Mouse (Mus musculus): ENCODE results near the gene Eif4g3.
A peak's percentile ranks its signal among the peaks of the same experiment; 100 is the strongest.
"Not testable (repeated sequence)": the region's sequence is repeated elsewhere in the genome, so short reads cannot be mapped to it uniquely, and the experiment has no call there.

The Eif4g3 gene

GRCm38 (mm10) chr4:138029168-138029567 lies 36.3 kb downstream of the Eif4g3 start:
- DNase-seq: no peak

- DNase-seq: peak; percentile 67 to 73
Measured at GRCm38 (mm10) chr4:138031828-138032227, 39.0 kb downstream of the Eif4g3 start.

GRCm38 (mm10) chr4:138033871-138034270 lies 41.0 kb downstream of the Eif4g3 start:
- no peak for DNase-seq

GRCm38 (mm10) chr4:138035435-138036120 lies 42.8 kb downstream of the Eif4g3 start:
- DNase-seq: no peak

GRCm38 (mm10) chr4:138037110-138037509 lies 44.3 kb downstream of the Eif4g3 start:
- DNase-seq: no peak

GRCm38 (mm10) chr4:138037896-138038295 lies 45.1 kb downstream of the Eif4g3 start:
- no peak for DNase-seq

- DNase-seq: peak in 1 of 2 experiments; percentile 27
Measured at GRCm38 (mm10) chr4:138038365-138039274, 45.8 kb downstream of the Eif4g3 start.

- no peak for DNase-seq
Measured at GRCm38 (mm10) chr4:138039275-138039651, 46.4 kb downstream of the Eif4g3 start.

- no peak for DNase-seq
Measured at GRCm38 (mm10) chr4:138040589-138040988, 47.8 kb downstream of the Eif4g3 start.

- no peak for DNase-seq
Measured at GRCm38 (mm10) chr4:138041566-138042256, 48.9 kb downstream of the Eif4g3 start.

GRCm38 (mm10) chr4:138042257-138042589 lies 49.4 kb downstream of the Eif4g3 start:
- no peak for DNase-seq

- no peak for DNase-seq
Measured at GRCm38 (mm10) chr4:138042625-138043024, 49.8 kb downstream of the Eif4g3 start.

- no peak for DNase-seq
Measured at GRCm38 (mm10) chr4:138044841-138045500, 52.1 kb downstream of the Eif4g3 start.

GRCm38 (mm10) chr4:138045809-138046208 lies 53.0 kb downstream of the Eif4g3 start:
- DNase-seq: no peak

- DNase-seq: no peak
Measured at GRCm38 (mm10) chr4:138046371-138046770, 53.5 kb downstream of the Eif4g3 start.

GRCm38 (mm10) chr4:138049547-138049946 lies 56.7 kb downstream of the Eif4g3 start:
- DNase-seq: no peak

- DNase-seq: no peak
Measured at GRCm38 (mm10) chr4:138051488-138051887, 58.7 kb downstream of the Eif4g3 start.

- DNase-seq: no peak
Measured at GRCm38 (mm10) chr4:138056658-138057057, 63.8 kb downstream of the Eif4g3 start.

- not testable (repeated sequence) for DNase-seq
Measured at GRCm38 (mm10) chr4:138057196-138057754, 64.5 kb downstream of the Eif4g3 start.

- no peak for DNase-seq
Measured at GRCm38 (mm10) chr4:138061161-138061560, 68.3 kb downstream of the Eif4g3 start.

GRCm38 (mm10) chr4:138063372-138064265 lies 70.8 kb downstream of the Eif4g3 start:
- DNase-seq: no peak

Data from lung, adult 18-20 months (tissue).